Comparison of ENCODE assay signal across 19 mouse cellular contexts in genomic region chr7:122282584-122282983, GRCm38 (mm10). TPM values are rescaled to one million over a fixed set of nuclear protein-coding genes. Genes with fewer than 3 reads are reported as not detected.
A peak's percentile ranks its signal among the peaks of the same experiment; 100 is the strongest.
DNase-seq lines count a peak whose midpoint lies in the region; ATAC-seq and TF ChIP-seq lines count a peak whose summit lies in the region.
"Had no signal": no experiment of that assay in that cellular context is flagged by ENCODE, and none has a peak within 500 bp of the region (broad histone marks: within the 10 kb centered on the region; RNA-seq: fewer than 3 reads in every experiment).

No protein-coding gene starts in this region.

- no peak overlapping the region for H3K9ac ChIP-seq in liver, postnatal 0 days (replicated peaks)
- no peak overlapping the region for H3K9ac ChIP-seq in forebrain, postnatal 0 days
- H3K9ac ChIP-seq: forebrain, embryonic 13.5 days; hindbrain, embryonic 12.5 days; liver, embryonic 15.5 days; midbrain, embryonic 15.5 days; neural tube, embryonic 15.5 days had no signal

- no peak overlapping the region for H3K27ac ChIP-seq in liver, postnatal 0 days (ENCODE audit: low read depth)
- no peak overlapping the region for H3K27ac ChIP-seq in forebrain, postnatal 0 days (ENCODE audit: low read depth, low read length)
- H3K27ac ChIP-seq: forebrain, embryonic 13.5 days; hindbrain, embryonic 12.5 days; liver, embryonic 15.5 days; midbrain, embryonic 15.5 days; neural tube, embryonic 15.5 days had no signal

- peak; percentile 45 for DNase-seq in CD4-positive, CD25-positive, alpha-beta regulatory T cell, adult 2 months (ENCODE audit: low read depth, low spot score)
- no peak for DNase-seq in liver, postnatal 0 days
- DNase-seq in liver (no peak), R1 (ENCODE audit: low read depth, low spot score) (peak; percentile 32)
- no peak for DNase-seq in adrenal gland, adult 2 months
- DNase-seq in forebrain, postnatal 0 days = no peak
- DNase-seq: cerebellum, adult 8-10 months; heart, postnatal 14 days; lung, postnatal 14 days; right cerebral cortex, postnatal 25 days had no signal

- WGBS in liver, postnatal 0 days (ENCODE audit: insufficient replicate concordance) = 64% methylated on average over 2 of the region's 2 CpGs
- WGBS in forebrain, postnatal 0 days = 76% methylated on average over 2 of the region's 2 CpGs

- no peaks in the 10 kb centered on the region for H3K36me3 ChIP-seq in liver, postnatal 0 days (replicated peaks; ENCODE audit: insufficient read depth, low read length)
- no peaks in the 10 kb centered on the region for H3K36me3 ChIP-seq in forebrain, postnatal 0 days (ENCODE audit: insufficient read depth)
- H3K36me3 ChIP-seq: hindbrain, embryonic 12.5 days; liver, embryonic 15.5 days; midbrain, embryonic 15.5 days; neural tube, embryonic 15.5 days had no signal

- H3K27me3 ChIP-seq in liver, postnatal 0 days (ENCODE audit: insufficient read depth, low read length) = peaks cover 5% of the 10 kb centered on the region; the same call in 1 of the 2 replicates
- H3K27me3 ChIP-seq in forebrain, postnatal 0 days (ENCODE audit: insufficient read depth, low read length) = no peaks in the 10 kb centered on the region
- H3K27me3 ChIP-seq: midbrain, embryonic 15.5 days; neural tube, embryonic 15.5 days had no signal

- no peaks in the 10 kb centered on the region for H3K9me3 ChIP-seq in liver, postnatal 0 days (ENCODE audit: low read length)
- no peaks in the 10 kb centered on the region for H3K9me3 ChIP-seq in forebrain, postnatal 0 days (ENCODE audit: low read length)
- H3K9me3 ChIP-seq: forebrain, embryonic 13.5 days; hindbrain, embryonic 12.5 days; liver, embryonic 15.5 days; midbrain, embryonic 15.5 days; neural tube, embryonic 15.5 days had no signal

- peak; percentile 25; the same call in 1 of the 2 replicates for TF ChIP-seq CTCF in liver, postnatal 0 days (IDR thresholded peaks at IDR 0.05; ENCODE audit: low read depth)
- TF ChIP-seq CTCF in forebrain, postnatal 0 days (IDR thresholded peaks at IDR 0.05; ENCODE audit: low read depth) = no peak; the same call in 1 of the 2 replicates

- no peak overlapping the region for H3K4me2 ChIP-seq in liver, postnatal 0 days (ENCODE audit: low read depth, low read length)
- H3K4me2 ChIP-seq in forebrain, postnatal 0 days (ENCODE audit: low read depth) = no peak overlapping the region
- H3K4me2 ChIP-seq: forebrain, embryonic 13.5 days; heart, embryonic 11.5 days; hindbrain, embryonic 12.5 days; liver, embryonic 15.5 days; midbrain, embryonic 15.5 days; neural tube, embryonic 15.5 days had no signal

- TF ChIP-seq EP300 in liver, postnatal 0 days (IDR thresholded peaks at IDR 0.05; ENCODE audit: low read depth) = no peak

- H3K4me3 ChIP-seq in liver, postnatal 0 days (ENCODE audit: low read depth, low read length) = no peak overlapping the region
- H3K4me3 ChIP-seq in forebrain, postnatal 0 days (ENCODE audit: low read depth, low read length) = no peak overlapping the region
- H3K4me3 ChIP-seq: forebrain, embryonic 13.5 days; hindbrain, embryonic 12.5 days; liver, embryonic 15.5 days; midbrain, embryonic 15.5 days; myocyte; neural tube, embryonic 15.5 days had no signal

- no peak for ATAC-seq in CD4-positive, CD25-positive, alpha-beta regulatory T cell, adult 4 months
- no peak for ATAC-seq in liver, postnatal 0 days
- peak; percentile 58; the same call in 1 of the 2 replicates for ATAC-seq in neutrophil, adult 5-6 weeks (ENCODE audit: extremely low read depth, insufficient number of reproducible peaks, low FRiP score, poor library complexity, severe bottlenecking)
- no peak for ATAC-seq in forebrain, postnatal 0 days
- ATAC-seq: forebrain, embryonic 13.5 days; midbrain, embryonic 15.5 days had no signal

- H3K4me1 ChIP-seq in liver, postnatal 0 days (ENCODE audit: insufficient read depth) = no peaks in the 10 kb centered on the region
- no peaks in the 10 kb centered on the region for H3K4me1 ChIP-seq in forebrain, postnatal 0 days (ENCODE audit: insufficient read depth)
- H3K4me1 ChIP-seq: forebrain, embryonic 13.5 days; hindbrain, embryonic 12.5 days; liver, embryonic 15.5 days; midbrain, embryonic 15.5 days; neural tube, embryonic 15.5 days had no signal

RNA-seq across cellular contexts. Expression of gene Prkcb, which starts 6.0 kb away (rescaled TPM):
- polyA plus RNA-seq in CD4-positive, CD25-positive, alpha-beta regulatory T cell, adult 4 months (2017; shearing (Covaris generic)) = 10 to 100 TPM; 64.4 to 70.8 TPM
- 8.1 TPM in 2 replicates for polyA plus RNA-seq in liver, postnatal 0 days (2015; fragmentation: Nextera tagmentation; extraction: Ambion mirVana)
- 440 and 446 TPM in 2 replicates for total RNA-seq in neutrophil, adult 5-6 weeks (2017)
- total RNA-seq in adrenal gland, adult 2 months (2021) = 10 to 100 TPM; 13.2 to 21.3 TPM
- polyA plus RNA-seq in adrenal gland, adult 2 months (2012; rRNA removed) = 5.0 and 5.1 TPM in 2 replicates
- total RNA-seq in forebrain, postnatal 0 days (2014; rRNA removed) = 182 and 207 TPM in 2 replicates
- polyA plus RNA-seq in forebrain, postnatal 0 days (2015; fragmentation: Nextera tagmentation; extraction: Ambion mirVana) = 91.8 and 145 TPM in 2 replicates

Comparison
In these comparisons a context has a peak if more than half of its experiments do, and no peak if none do; other contexts are left out.
1. DNase-seq: peak in CD4-positive, CD25-positive, alpha-beta regulatory T cell, adult 2 months (single experiment) and R1 (single experiment); none in liver, postnatal 0 days (single experiment), liver (single experiment), adrenal gland, adult 2 months (single experiment) and forebrain, postnatal 0 days (single experiment).